In the genomic region with DNA sequence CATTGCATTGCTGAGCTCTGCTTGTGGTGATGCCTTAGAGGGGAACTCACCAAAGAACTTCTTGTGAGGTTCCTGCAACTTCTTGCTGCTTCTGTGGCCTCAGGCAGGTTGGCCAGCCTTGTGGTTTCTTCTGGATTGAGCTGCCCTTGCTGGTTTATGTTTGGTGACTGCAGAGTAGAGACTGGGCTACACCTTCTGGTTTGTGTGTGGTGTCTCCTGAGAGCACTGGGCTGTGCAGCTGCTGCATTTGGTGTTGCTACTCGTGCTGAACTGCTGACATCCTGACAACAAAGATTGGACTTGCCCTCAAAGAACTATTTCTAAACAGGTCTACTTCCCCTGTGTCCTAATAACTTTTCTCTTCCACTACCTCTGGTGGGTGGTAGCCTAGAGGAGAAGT, we compare ENCODE assay signal across 27 mouse cellular contexts. TPM values are rescaled to one million over a fixed set of nuclear protein-coding genes. Genes with fewer than 3 reads are reported as not detected.
DNase-seq lines count a peak whose midpoint lies in the region; ATAC-seq lines count a peak whose summit lies in the region.
"Had no signal": no experiment of that assay in that cellular context is flagged by ENCODE, and none has a peak within 500 bp of the region (broad histone marks: within the 10 kb centered on the region; RNA-seq: fewer than 3 reads in every experiment).

No protein-coding gene starts in this region.

- H3K4me3 ChIP-seq in liver, embryonic 15.5 days (replicated peaks) = no peak overlapping the region
- H3K4me3 ChIP-seq in liver, embryonic 12.5 days = no peak overlapping the region
- H3K4me3 ChIP-seq: embryonic facial prominence, embryonic 10.5 days; embryonic facial prominence, embryonic 13.5 days; erythroblast, embryonic 14.5 days; forebrain, embryonic 10.5 days; forebrain, embryonic 13.5 days; gastrocnemius, adult 2 months; heart, adult 2 months; hindbrain, embryonic 13.5 days had no signal

- no peak overlapping the region for H3K9ac ChIP-seq in liver, embryonic 15.5 days
- H3K9ac ChIP-seq in liver, embryonic 12.5 days = no peak overlapping the region
- H3K9ac ChIP-seq: embryonic facial prominence, embryonic 13.5 days; forebrain, embryonic 13.5 days; hindbrain, embryonic 13.5 days had no signal

- 0 out of 2 replicates have a peak, but pooled peaks have one; percentile 13 for ATAC-seq in liver, embryonic 15.5 days (ENCODE audit: insufficient read depth)
- no peak for ATAC-seq in liver, embryonic 12.5 days
- ATAC-seq in granulocyte monocyte progenitor cell, adult 5-6 weeks (replicated peaks; ENCODE audit: poor library complexity, severe bottlenecking) = peak; percentile 60
- peak; percentile 50 for ATAC-seq in megakaryocyte, adult 5-6 weeks (ENCODE audit: poor library complexity, severe bottlenecking)
- ATAC-seq in erythroid progenitor cell, adult 5-6 weeks (replicated peaks; ENCODE audit: low FRiP score, poor library complexity, severe bottlenecking) = no peak
- ATAC-seq: CD4-positive, CD25-positive, alpha-beta regulatory T cell, adult 4 months; forebrain, embryonic 13.5 days; forebrain, embryonic 16.5 days; hindbrain, embryonic 16.5 days had no signal

- H3K9me3 ChIP-seq in liver, embryonic 15.5 days (replicated peaks) = no peaks in the 10 kb centered on the region
- peaks cover 8% of the 10 kb centered on the region for H3K9me3 ChIP-seq in liver, embryonic 12.5 days (replicated peaks)

- WGBS in liver, embryonic 15.5 days (ENCODE audit: insufficient replicate concordance) = 38% methylated on average over 1 of the region's 1 CpGs
- WGBS in liver, embryonic 12.5 days (ENCODE audit: insufficient replicate concordance) = 35% methylated on average over 1 of the region's 1 CpGs

- H3K27me3 ChIP-seq in liver, embryonic 15.5 days = peaks cover 62% of the 10 kb centered on the region
- peaks cover 66% of the 10 kb centered on the region for H3K27me3 ChIP-seq in liver, embryonic 12.5 days (replicated peaks)
- H3K27me3 ChIP-seq: embryonic facial prominence, embryonic 13.5 days; forebrain, embryonic 13.5 days had no signal

- H3K27ac ChIP-seq in liver, embryonic 15.5 days (replicated peaks) = peak overlapping the region; percentile 65
- no peak overlapping the region for H3K27ac ChIP-seq in liver, embryonic 12.5 days
- H3K27ac ChIP-seq: embryonic facial prominence, embryonic 10.5 days; embryonic facial prominence, embryonic 13.5 days; forebrain, embryonic 10.5 days; forebrain, embryonic 13.5 days; gastrocnemius, adult 2 months; heart, adult 2 months; hindbrain, embryonic 13.5 days had no signal

- no peak for DNase-seq in frontal cortex, adult 2 months (ENCODE audit: extremely low spot score in 1 of 2, low spot score in 1 of 2)
- DNase-seq: adrenal gland, postnatal 14 days; cerebellum, adult 11-12 months; cerebellum, adult 8-10 months; cerebellum, postnatal 10 days; cerebellum, postnatal 36 days; embryo, embryonic 11 days; gastrocnemius, adult 2 months; gastrocnemius, postnatal 14 days; heart, adult 2 months had no signal

- no peak overlapping the region for H3K4me2 ChIP-seq in liver, embryonic 15.5 days
- H3K4me2 ChIP-seq in liver, embryonic 12.5 days = no peak overlapping the region
- H3K4me2 ChIP-seq: embryonic facial prominence, embryonic 13.5 days; forebrain, embryonic 13.5 days; heart, embryonic 11.5 days; hindbrain, embryonic 13.5 days had no signal

- H3K36me3 ChIP-seq in liver, embryonic 15.5 days (replicated peaks) = no peaks in the 10 kb centered on the region
- no peaks in the 10 kb centered on the region for H3K36me3 ChIP-seq in liver, embryonic 12.5 days
- H3K36me3 ChIP-seq: embryonic facial prominence, embryonic 10.5 days; embryonic facial prominence, embryonic 13.5 days; forebrain, embryonic 10.5 days; hindbrain, embryonic 13.5 days had no signal

- H3K4me1 ChIP-seq in liver, embryonic 15.5 days (replicated peaks) = peaks cover 21% of the 10 kb centered on the region
- peaks cover 6% of the 10 kb centered on the region for H3K4me1 ChIP-seq in liver, embryonic 12.5 days
- H3K4me1 ChIP-seq: embryonic facial prominence, embryonic 10.5 days; embryonic facial prominence, embryonic 13.5 days; forebrain, embryonic 10.5 days; forebrain, embryonic 13.5 days; hindbrain, embryonic 13.5 days had no signal

RNA-seq across cellular contexts. Expression of a gene that starts 13.3 kb away (rescaled TPM):
- 499 and 578 TPM in 2 replicates for polyA plus RNA-seq in liver, embryonic 15.5 days (2015; fragmentation: Nextera tagmentation; extraction: Ambion mirVana)
- polyA plus RNA-seq in liver, embryonic 12.5 days (2016; fragmentation: Nextera tagmentation; extraction: Ambion mirVana) = 664 and 670 TPM in 2 replicates
- 197 and 224 TPM in 2 replicates for total RNA-seq in granulocyte monocyte progenitor cell, adult 5-6 weeks (2014; fragmentation: Nextera tagmentation)
- total RNA-seq in granulocyte monocyte progenitor cell, adult 5-6 weeks (2017) = 290 and 339 TPM in 2 replicates
- 255 and 299 TPM in 2 replicates for total RNA-seq in megakaryocyte, adult 5-6 weeks (2015)
- total RNA-seq in megakaryocyte, adult 5-6 weeks (2017) = 203 and 252 TPM in 2 replicates
- 265 and 296 TPM in 2 replicates for total RNA-seq in erythroid progenitor cell, adult 5-6 weeks (2015; ENCODE audit: low replicate concordance)
- total RNA-seq in erythroid progenitor cell, adult 5-6 weeks (2017; ENCODE audit: low replicate concordance) = 240 and 253 TPM in 2 replicates
- 150 and 178 TPM in 2 replicates for polyA plus RNA-seq in frontal cortex, adult 2 months (2012; rRNA removed)

RNA-seq across cellular contexts. Expression of a gene that starts 38.8 kb away (rescaled TPM):
- polyA plus RNA-seq in liver, embryonic 15.5 days (2015; fragmentation: Nextera tagmentation; extraction: Ambion mirVana) = 0.56 and 0.62 TPM in 2 replicates
- polyA plus RNA-seq in liver, embryonic 12.5 days (2016; fragmentation: Nextera tagmentation; extraction: Ambion mirVana) = 1.8 and 2.4 TPM in 2 replicates
- total RNA-seq in granulocyte monocyte progenitor cell, adult 5-6 weeks (2014; fragmentation: Nextera tagmentation) = not detected in 2 replicates
- not detected in 2 replicates for total RNA-seq in granulocyte monocyte progenitor cell, adult 5-6 weeks (2017)
- total RNA-seq in megakaryocyte, adult 5-6 weeks (2015) = not detected in 2 replicates
- not detected in 2 replicates for total RNA-seq in megakaryocyte, adult 5-6 weeks (2017)
- 1.8 TPM in 1 of 2 replicates, not detected in the other for total RNA-seq in erythroid progenitor cell, adult 5-6 weeks (2015; ENCODE audit: low replicate concordance)
- total RNA-seq in erythroid progenitor cell, adult 5-6 weeks (2017; ENCODE audit: low replicate concordance) = not detected in 2 replicates
- polyA plus RNA-seq in frontal cortex, adult 2 months (2012; rRNA removed) = 6.4 and 7.4 TPM in 2 replicates
- total RNA-seq: adrenal gland, postnatal 14 days; hematopoietic stem cell, adult 5-6 weeks; MEL had no signal
- polyA plus RNA-seq: CD4-positive, CD25-positive, alpha-beta regulatory T cell, adult 4 months; erythroblast, embryonic 14.5 days had no signal

RNA-seq across cellular contexts. Expression of a gene that starts 49.9 kb away (rescaled TPM):
- 13.3 and 17.4 TPM in 2 replicates for polyA plus RNA-seq in liver, embryonic 15.5 days (2015; fragmentation: Nextera tagmentation; extraction: Ambion mirVana)
- polyA plus RNA-seq in liver, embryonic 12.5 days (2016; fragmentation: Nextera tagmentation; extraction: Ambion mirVana) = 32.9 and 35.2 TPM in 2 replicates
- 55.8 and 61.7 TPM in 2 replicates for total RNA-seq in granulocyte monocyte progenitor cell, adult 5-6 weeks (2014; fragmentation: Nextera tagmentation)
- total RNA-seq in granulocyte monocyte progenitor cell, adult 5-6 weeks (2017) = 61.3 and 71.8 TPM in 2 replicates
- total RNA-seq in megakaryocyte, adult 5-6 weeks (2015) = 61.6 and 69.6 TPM in 2 replicates
- 77.3 and 80.9 TPM in 2 replicates for total RNA-seq in megakaryocyte, adult 5-6 weeks (2017)
- 200 and 221 TPM in 2 replicates for total RNA-seq in erythroid progenitor cell, adult 5-6 weeks (2015; ENCODE audit: low replicate concordance)
- total RNA-seq in erythroid progenitor cell, adult 5-6 weeks (2017; ENCODE audit: low replicate concordance) = 177 and 202 TPM in 2 replicates
- 78.7 and 81.9 TPM in 2 replicates for polyA plus RNA-seq in frontal cortex, adult 2 months (2012; rRNA removed)

Comparison
In these comparisons a context has a peak if more than half of its experiments do, and no peak if none do; other contexts are left out.
1. ATAC-seq: peak in liver, embryonic 15.5 days (single experiment), granulocyte monocyte progenitor cell, adult 5-6 weeks (single experiment) and megakaryocyte, adult 5-6 weeks (single experiment); none in liver, embryonic 12.5 days (single experiment) and erythroid progenitor cell, adult 5-6 weeks (single experiment).